Mouse (Mus musculus): ENCODE measurements around the gene Frg2f1. TPM values are rescaled to one million over a fixed set of nuclear protein-coding genes. Genes with fewer than 3 reads are reported as not detected.
A peak's percentile ranks its signal among the peaks of the same experiment; 100 is the strongest.

Gene Frg2f1
- 7.6 and 12.0 TPM in 2 replicates for polyA plus RNA-seq (2012; rRNA removed)

DNA sequence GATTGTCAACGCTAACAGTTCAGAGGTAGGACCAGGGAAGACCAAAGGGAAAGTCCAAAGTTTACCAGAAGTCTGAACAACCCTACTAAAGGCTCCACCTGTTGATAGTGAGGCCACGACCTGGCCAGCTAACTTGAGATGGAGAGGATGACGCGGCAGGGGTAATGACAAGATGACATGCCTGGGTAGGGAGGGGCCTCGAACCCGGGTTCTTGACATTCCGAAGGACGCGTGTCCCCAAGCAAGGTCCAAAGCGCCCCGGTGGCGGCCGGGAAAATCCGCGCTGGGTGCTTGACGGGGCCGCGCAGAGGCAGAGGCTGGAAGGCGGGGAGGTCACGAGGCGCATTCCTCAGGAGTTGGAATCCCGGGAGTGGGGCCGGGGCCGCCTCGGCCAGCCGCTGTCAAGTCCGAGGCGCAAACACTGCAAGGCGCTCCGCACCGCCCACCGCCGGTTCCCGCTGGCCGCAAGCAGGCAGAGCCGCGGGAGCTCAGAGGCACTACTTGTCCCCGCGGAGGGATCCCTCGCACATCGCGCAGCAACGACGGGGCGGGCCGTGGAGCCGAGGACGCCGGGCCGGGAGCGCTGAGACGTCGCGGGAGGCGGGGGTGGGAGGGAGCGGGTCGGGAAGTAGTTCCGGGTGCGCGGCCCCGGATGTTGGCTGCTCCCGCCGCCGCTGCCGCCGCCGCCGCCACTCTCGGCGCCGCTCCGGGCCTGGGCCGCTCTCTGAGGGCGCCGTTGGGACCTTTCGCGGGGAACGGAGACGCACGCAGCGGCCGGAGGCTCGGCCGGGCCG, at the start of gene Frg2f1:
Gene Frg2f1, minus strand, starts transcription at position 499 of the 794 bp plus-strand sequence.
- peak within 1 kb of the TSS; percentile 87 for H3K4me3 ChIP-seq (ENCODE audit: insufficient read depth, low read depth, low read length)
- TF ChIP-seq POLR2A (IDR thresholded peaks at IDR 0.05; ENCODE audit: low read depth, low read length) (no peak), CTCF (conservative IDR thresholded peaks at IDR 0.05; ENCODE audit: insufficient read depth, insufficient read length, low read depth, low read length) (no peak)
- under 1% methylated on average over 78 of the region's 85 CpGs for WGBS
- H3K36me3 ChIP-seq (ENCODE audit: control insufficient read depth, insufficient read depth, low read length), result no peaks in the 10 kb centered on the region
- H3K27me3 ChIP-seq (replicated peaks; ENCODE audit: control insufficient read depth, insufficient read depth, low read length), result no peaks in the 10 kb centered on the region
- H3K27ac ChIP-seq (ENCODE audit: insufficient read depth, low read depth, low read length), result peak within 1 kb of the TSS; percentile 97
- peak; percentile 97 for DNase-seq
- peaks cover 10% of the 10 kb centered on the region; the same call in 1 of the 2 replicates for H3K4me1 ChIP-seq (ENCODE audit: control insufficient read depth, insufficient read depth, low read length)

DNA sequence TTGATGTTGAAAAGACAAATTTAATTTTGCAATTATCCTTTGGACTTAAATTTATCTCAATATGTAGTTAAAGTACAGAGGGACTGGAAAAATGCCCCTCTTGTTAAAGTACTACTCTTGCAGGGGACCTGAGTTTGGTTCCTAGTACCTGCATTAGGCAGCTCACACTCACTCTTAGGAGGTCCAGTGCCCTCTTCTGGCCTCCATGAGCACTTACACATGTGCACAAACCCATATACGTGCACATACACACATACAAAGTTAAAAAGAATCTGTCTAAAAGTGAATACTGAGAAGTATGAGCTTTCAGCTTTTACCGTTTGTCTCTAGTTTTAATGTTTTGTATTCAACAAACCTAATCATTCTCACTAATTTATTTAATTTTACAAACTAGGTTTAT, 48.7 kb upstream of the Frg2f1 start:
- Histone ChIP-seq H3K4me1 (ENCODE audit: control insufficient read depth, insufficient read depth, low read length) (peaks cover 4% of the 10 kb centered on the region), H3K36me3 (ENCODE audit: control insufficient read depth, insufficient read depth, low read length) (peaks cover 5% of the 10 kb centered on the region), H3K27ac (ENCODE audit: insufficient read depth, low read depth, low read length) (no peak overlapping the region), H3K27me3 (replicated peaks; ENCODE audit: control insufficient read depth, insufficient read depth, low read length) (no peaks in the 10 kb centered on the region), H3K4me3 (ENCODE audit: insufficient read depth, low read depth, low read length) (no peak overlapping the region)
- 97% methylated on average over 2 of the region's 2 CpGs for WGBS
- no peak for DNase-seq
- TF ChIP-seq CTCF (conservative IDR thresholded peaks at IDR 0.05; ENCODE audit: insufficient read depth, insufficient read length, low read depth, low read length) (0 out of 2 replicates have a peak, but pooled peaks have one; percentile 7), POLR2A (IDR thresholded peaks at IDR 0.05; ENCODE audit: low read depth, low read length) (no peak)

DNA sequence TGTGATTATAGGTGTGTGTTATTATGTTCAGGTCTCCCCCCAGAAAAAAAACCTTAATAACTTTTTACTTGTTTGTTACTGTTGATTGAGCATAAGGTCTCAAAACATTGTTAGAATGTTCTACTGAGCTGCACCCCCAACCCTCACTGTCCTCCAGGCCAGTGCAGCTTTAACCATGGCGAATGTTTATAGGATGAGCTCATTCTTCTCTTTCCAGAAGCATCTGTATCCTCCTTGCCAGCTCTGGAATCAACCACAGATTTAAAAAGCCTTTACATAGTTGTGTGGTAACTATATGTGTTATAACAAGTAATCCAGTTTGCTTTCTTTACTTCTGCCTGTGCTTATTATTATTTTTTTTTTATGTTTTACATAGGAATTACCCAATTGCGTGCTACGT, 36.1 kb upstream of the Frg2f1 start:
- no peak for TF ChIP-seq CTCF (conservative IDR thresholded peaks at IDR 0.05; ENCODE audit: insufficient read depth, insufficient read length, low read depth, low read length)
- TF ChIP-seq POLR2A (IDR thresholded peaks at IDR 0.05; ENCODE audit: low read depth, low read length), result no peak
- H3K27me3 ChIP-seq (replicated peaks; ENCODE audit: control insufficient read depth, insufficient read depth, low read length), result no peaks in the 10 kb centered on the region
- WGBS, result 84% methylated on average over 3 of the region's 3 CpGs
- H3K27ac ChIP-seq (ENCODE audit: insufficient read depth, low read depth, low read length), result no peak overlapping the region
- H3K4me1 ChIP-seq (ENCODE audit: control insufficient read depth, insufficient read depth, low read length), result no peaks in the 10 kb centered on the region
- no peak for DNase-seq
- 0 out of 2 replicates have a peak, but pooled peaks cover 2% of the 10 kb centered on the region for H3K36me3 ChIP-seq (ENCODE audit: control insufficient read depth, insufficient read depth, low read length)
- H3K4me3 ChIP-seq (ENCODE audit: insufficient read depth, low read depth, low read length), result no peak overlapping the region

DNA sequence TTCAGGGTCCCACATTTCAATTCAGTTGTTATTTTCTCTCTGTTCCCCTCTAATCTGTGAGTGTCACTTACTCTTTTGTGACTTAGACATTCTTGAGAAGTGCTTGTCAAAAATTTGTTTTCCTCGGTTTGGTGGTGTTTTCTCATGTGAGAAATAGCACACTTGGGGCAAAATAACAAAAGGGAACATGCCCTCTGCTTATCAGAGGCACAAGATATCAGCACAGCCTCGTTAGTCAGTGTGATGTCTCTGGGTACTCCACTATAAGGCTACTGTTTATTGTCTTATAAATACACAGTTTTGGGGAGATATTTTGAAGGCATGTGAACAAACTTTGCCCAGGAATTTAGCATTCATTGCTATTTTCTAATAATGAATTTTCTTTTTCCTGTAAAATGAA, 35.2 kb upstream of the Frg2f1 start:
- H3K4me1 ChIP-seq (ENCODE audit: control insufficient read depth, insufficient read depth, low read length), result no peaks in the 10 kb centered on the region
- no peaks in the 10 kb centered on the region for H3K27me3 ChIP-seq (replicated peaks; ENCODE audit: control insufficient read depth, insufficient read depth, low read length)
- TF ChIP-seq CTCF (conservative IDR thresholded peaks at IDR 0.05; ENCODE audit: insufficient read depth, insufficient read length, low read depth, low read length) (no peak), POLR2A (IDR thresholded peaks at IDR 0.05; ENCODE audit: low read depth, low read length) (no peak)
- no peak overlapping the region for H3K4me3 ChIP-seq (ENCODE audit: insufficient read depth, low read depth, low read length)
- H3K36me3 ChIP-seq (ENCODE audit: control insufficient read depth, insufficient read depth, low read length), result 0 out of 2 replicates have a peak, but pooled peaks cover 2% of the 10 kb centered on the region
- DNase-seq, result no peak
- WGBS, result 62% methylated on average over 2 of the region's 2 CpGs
- no peak overlapping the region for H3K27ac ChIP-seq (ENCODE audit: insufficient read depth, low read depth, low read length)

DNA sequence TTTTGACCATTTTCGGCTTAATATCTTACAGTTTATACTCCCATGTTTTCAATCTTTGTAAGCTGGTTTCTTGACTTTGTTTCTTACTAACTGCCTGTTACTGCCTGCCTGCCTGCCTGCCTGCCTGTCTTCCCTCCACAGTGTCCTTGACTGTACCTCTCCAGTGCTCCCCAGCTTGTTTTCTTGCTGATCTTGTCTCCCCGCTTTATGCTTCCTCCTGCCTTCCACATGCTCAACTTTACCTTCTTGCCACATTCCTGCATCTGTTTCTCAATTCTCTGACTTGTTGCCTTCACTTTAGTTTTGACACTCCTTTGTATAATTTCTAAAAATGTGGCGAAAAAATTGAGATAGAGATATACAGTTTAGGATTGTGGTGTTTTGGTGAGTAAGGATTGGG, 33.4 kb upstream of the Frg2f1 start:
- Histone ChIP-seq H3K27me3 (replicated peaks; ENCODE audit: control insufficient read depth, insufficient read depth, low read length) (no peaks in the 10 kb centered on the region), H3K4me3 (ENCODE audit: insufficient read depth, low read depth, low read length) (no peak overlapping the region), H3K36me3 (ENCODE audit: control insufficient read depth, insufficient read depth, low read length) (0 out of 2 replicates have a peak, but pooled peaks cover 2% of the 10 kb centered on the region), H3K27ac (ENCODE audit: insufficient read depth, low read depth, low read length) (no peak overlapping the region), H3K4me1 (ENCODE audit: control insufficient read depth, insufficient read depth, low read length) (no peaks in the 10 kb centered on the region)
- TF ChIP-seq CTCF (conservative IDR thresholded peaks at IDR 0.05; ENCODE audit: insufficient read depth, insufficient read length, low read depth, low read length) (no peak), POLR2A (IDR thresholded peaks at IDR 0.05; ENCODE audit: low read depth, low read length) (no peak)
- no peak for DNase-seq
- 88% methylated on average over 3 of the region's 3 CpGs for WGBS

DNA sequence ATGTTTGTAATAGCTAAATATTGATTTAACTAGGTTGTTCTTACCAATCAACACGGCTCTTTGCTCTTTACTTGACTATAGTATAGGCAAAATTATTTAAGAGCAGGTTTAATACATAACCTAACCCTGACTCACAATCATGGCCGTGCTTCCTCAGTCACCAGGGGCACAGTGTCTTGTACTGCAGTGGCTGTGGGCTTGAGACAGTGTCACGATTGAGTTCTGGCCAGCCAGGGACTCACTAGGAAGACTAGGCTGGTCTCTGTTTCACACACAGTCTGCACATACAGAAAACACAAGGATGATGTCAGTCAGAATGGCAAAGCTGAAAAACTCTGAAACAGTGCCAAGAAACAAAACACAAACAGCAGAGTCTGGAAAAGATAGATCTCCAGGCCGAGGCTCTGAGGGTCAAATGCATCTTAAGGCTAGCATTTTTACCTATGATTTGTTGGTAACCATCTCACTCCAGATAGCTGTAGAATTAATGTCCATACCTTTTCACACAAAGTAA, 27.1 kb upstream of the Frg2f1 start:
- Histone ChIP-seq H3K4me1 (ENCODE audit: control insufficient read depth, insufficient read depth, low read length) (peaks cover 4% of the 10 kb centered on the region; the same call in 1 of the 2 replicates), H3K4me3 (ENCODE audit: insufficient read depth, low read depth, low read length) (no peak overlapping the region), H3K27ac (ENCODE audit: insufficient read depth, low read depth, low read length) (no peak overlapping the region), H3K27me3 (replicated peaks; ENCODE audit: control insufficient read depth, insufficient read depth, low read length) (no peaks in the 10 kb centered on the region), H3K36me3 (ENCODE audit: control insufficient read depth, insufficient read depth, low read length) (no peaks in the 10 kb centered on the region)
- TF ChIP-seq POLR2A (IDR thresholded peaks at IDR 0.05; ENCODE audit: low read depth, low read length) (no peak), CTCF (conservative IDR thresholded peaks at IDR 0.05; ENCODE audit: insufficient read depth, insufficient read length, low read depth, low read length) (no peak)
- DNase-seq, result no peak
- WGBS, result 47% methylated on average over 4 of the region's 4 CpGs

DNA sequence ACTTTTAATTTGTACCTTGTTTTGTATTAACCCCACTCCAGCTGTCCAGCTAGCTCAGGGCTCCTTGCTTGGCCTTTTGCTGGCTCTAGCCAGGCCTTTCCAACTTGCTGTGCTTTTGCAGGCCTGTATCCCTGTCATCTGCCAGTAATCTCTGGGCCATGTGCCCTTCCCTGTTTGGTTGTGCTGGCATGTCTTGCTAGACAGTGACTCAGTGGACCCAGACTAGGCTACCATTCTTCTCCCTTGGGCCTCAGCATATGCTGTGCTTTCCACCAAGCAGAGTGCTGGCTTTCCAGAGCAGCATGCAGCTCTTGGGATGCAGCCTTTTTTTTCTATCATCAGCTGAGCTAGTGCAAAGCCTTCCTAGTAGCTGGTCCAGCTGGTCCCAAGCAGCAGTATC, 23.8 kb upstream of the Frg2f1 start:
- TF ChIP-seq POLR2A (IDR thresholded peaks at IDR 0.05; ENCODE audit: low read depth, low read length) (no peak), CTCF (conservative IDR thresholded peaks at IDR 0.05; ENCODE audit: insufficient read depth, insufficient read length, low read depth, low read length) (no peak)
- no peak for DNase-seq
- Histone ChIP-seq H3K36me3 (ENCODE audit: control insufficient read depth, insufficient read depth, low read length) (no peaks in the 10 kb centered on the region), H3K27ac (ENCODE audit: insufficient read depth, low read depth, low read length) (no peak overlapping the region), H3K27me3 (replicated peaks; ENCODE audit: control insufficient read depth, insufficient read depth, low read length) (no peaks in the 10 kb centered on the region), H3K4me1 (ENCODE audit: control insufficient read depth, insufficient read depth, low read length) (peaks cover 9% of the 10 kb centered on the region), H3K4me3 (ENCODE audit: insufficient read depth, low read depth, low read length) (no peak overlapping the region)
